Mouse (Mus musculus) neural tube, embryonic 12.5 days (tissue): ENCODE results near the gene LTO1. TPM values are rescaled to one million over a fixed set of nuclear protein-coding genes. Genes with fewer than 3 reads are reported as not detected.
"Not testable (repeated sequence)": the region's sequence is repeated elsewhere in the genome, so short reads cannot be mapped to it uniquely, and the experiment has no call there.

Source experiments
- ATAC-seq: fragments of 200-750 bp; cut with Nextera tagmentation; 2 replicates; pipeline ENCODE4 v1.8.0; 2017; ENCODE audit warnings: low read depth, mild to moderate bottlenecking, moderate TSS enrichment, moderate library complexity; ENCODE audit not compliant: low FRiP score
- H3K27ac ChIP-seq: fragments of 300-500 bp; sonication (generic); 2 replicates; pipeline ENCODE4 v1.5.1; 2016
- H3K27me3 ChIP-seq: fragments of 300-500 bp; sonication (generic); replicated peaks from 2 replicates; pipeline ENCODE4 v1.6.1; 2016; ENCODE audit warnings: mild to moderate bottlenecking
- H3K36me3 ChIP-seq: fragments of 300-500 bp; sonication (generic); 2 replicates; pipeline ENCODE4 v1.6.1; 2016; ENCODE audit warnings: mild to moderate bottlenecking
- H3K4me1 ChIP-seq: fragments of 300-500 bp; sonication (generic); 2 replicates; pipeline ENCODE4 v1.6.1; 2016
- H3K4me2 ChIP-seq: fragments of 300-500 bp; sonication (generic); replicated peaks from 2 replicates; pipeline ENCODE4 v1.6.1; 2016; ENCODE audit warnings: mild to moderate bottlenecking
- H3K4me3 ChIP-seq: fragments of 300-500 bp; sonication (generic); 2 replicates; pipeline ENCODE4 v1.5.1; 2016
- H3K9ac ChIP-seq: fragments of 300-500 bp; sonication (generic); 2 replicates; pipeline ENCODE4 v1.6.1; 2016; ENCODE audit warnings: mild to moderate bottlenecking
- H3K9me3 ChIP-seq: fragments of 300-500 bp; sonication (generic); 2 replicates; pipeline ENCODE4 v1.6.1; 2016; ENCODE audit warnings: mild to moderate bottlenecking
- WGBS: fragments of 180-500 bp; shearing (Covaris S2); methylation state at CpG from one replicate; pipeline ENCODE4 v1.1.7; 2016; 5-methylcytosine and 5-hydroxymethylcytosine counted together
- polyA plus RNA-seq: library from polyadenylated mRNA; unstranded; fragments of >200 nt; fragmentation: Nextera tagmentation; extraction: Ambion mirVana; gene quantifications from 2 replicates; pipeline ENCODE4 v1.2.1, GENCODE M21; 2016

LTO1 gene
- 34.6 and 36.7 TPM in 2 replicates for polyA plus RNA-seq

DNA sequence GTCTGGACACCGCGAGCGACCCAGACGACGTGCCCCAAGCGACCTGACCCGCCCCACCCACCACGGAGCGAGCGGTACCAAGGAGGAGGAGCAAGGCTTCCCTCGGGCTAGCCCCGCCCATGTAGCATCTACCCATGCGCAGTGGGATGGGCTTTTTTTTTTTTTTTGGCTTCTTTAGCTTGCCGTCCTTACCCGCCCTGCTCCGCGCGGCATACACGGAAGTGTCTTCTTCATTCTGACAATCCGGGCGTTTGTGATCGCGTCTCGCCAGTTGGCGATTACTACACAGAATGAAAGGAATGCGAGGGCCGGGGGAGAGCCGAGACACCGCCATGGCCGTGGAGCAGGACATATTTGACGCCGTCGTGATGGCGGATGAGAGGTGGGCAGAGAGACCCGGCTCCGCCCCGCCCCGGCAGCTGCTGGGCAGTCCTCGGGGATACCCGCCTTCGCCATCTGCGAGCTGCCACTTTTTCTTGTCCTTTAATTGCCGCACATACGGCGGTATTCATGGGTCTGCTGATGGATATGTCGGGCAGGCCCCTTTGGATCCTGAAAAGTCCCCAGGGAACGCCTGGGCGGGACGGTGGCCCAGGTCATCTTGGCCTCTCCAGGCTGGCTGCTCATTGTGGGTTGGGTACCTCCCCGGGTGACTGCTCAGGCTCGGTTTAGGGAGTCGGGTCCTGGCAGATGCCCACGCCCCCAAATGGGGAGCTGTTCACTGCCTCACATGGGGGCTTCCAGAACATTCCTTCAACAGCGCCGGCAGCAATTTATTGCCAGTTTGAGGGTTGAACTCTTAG, at the start of gene LTO1:
Gene LTO1, plus strand, starts transcription at position 153 of the 803 bp plus-strand sequence.
- Histone ChIP-seq H3K9ac (peak within 1 kb of the TSS; percentile 78), H3K4me1 (peaks cover 10% of the 10 kb centered on the region), H3K4me2 (peak within 1 kb of the TSS; percentile 95), H3K27me3 (no peaks in the 10 kb centered on the region), H3K36me3 (peaks cover 28% of the 10 kb centered on the region), H3K9me3 (no peaks in the 10 kb centered on the region), H3K27ac (peak within 1 kb of the TSS; percentile 79), H3K4me3 (peak within 1 kb of the TSS; percentile 79)
- WGBS, result 1% methylated on average over 55 of the region's 55 CpGs
- ATAC-seq, result peak; percentile 90

DNA sequence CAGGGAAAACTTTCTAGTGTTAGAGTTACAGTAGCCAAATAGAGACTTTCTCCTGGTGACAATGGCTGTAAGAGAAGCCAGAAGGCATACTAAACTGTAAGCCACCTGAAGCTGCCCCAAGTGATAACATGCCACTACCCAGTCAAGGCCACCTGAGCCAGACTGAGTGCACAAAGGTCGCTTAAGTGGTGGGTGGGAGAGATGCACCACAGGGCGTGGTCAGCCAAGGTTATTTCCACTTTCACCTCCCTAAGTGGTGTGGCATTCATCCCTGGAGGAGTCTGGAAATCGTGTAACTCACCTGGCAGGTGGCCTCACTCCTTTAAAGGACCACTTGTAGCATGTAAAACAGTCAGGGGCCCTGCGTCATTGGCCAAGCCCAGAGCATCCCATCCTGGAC, 47.7 kb upstream of the LTO1 start:
- 75% methylated on average over 4 of the region's 4 CpGs for WGBS
- Histone ChIP-seq H3K9ac (no peak overlapping the region), H3K4me2 (no peak overlapping the region), H3K9me3 (no peaks in the 10 kb centered on the region), H3K4me3 (no peak overlapping the region), H3K36me3 (no peaks in the 10 kb centered on the region), H3K27ac (no peak overlapping the region), H3K27me3 (peaks cover 42% of the 10 kb centered on the region), H3K4me1 (0 out of 2 replicates have a peak, but pooled peaks cover 2% of the 10 kb centered on the region)
- ATAC-seq, result no peak

DNA sequence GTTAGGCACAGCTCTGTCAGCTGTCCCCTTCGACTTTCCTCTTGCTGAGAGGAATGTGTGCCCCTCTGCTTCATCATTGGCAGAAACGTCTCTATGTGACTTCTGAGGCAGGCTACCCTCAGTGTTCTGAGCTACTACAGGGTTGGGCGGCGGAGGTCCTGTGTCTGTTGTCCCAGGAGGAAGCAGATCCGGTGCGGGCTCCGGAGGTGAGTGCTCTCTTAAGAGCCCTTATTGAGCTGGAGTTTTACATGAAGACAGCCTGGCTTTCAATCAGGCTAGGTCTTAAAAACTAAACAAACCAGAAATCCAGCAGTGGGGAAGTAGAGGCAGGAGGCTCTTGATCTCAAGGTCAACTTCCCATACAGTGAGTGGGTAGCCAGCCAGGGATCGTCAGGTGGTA, 47.3 kb upstream of the LTO1 start:
- ATAC-seq, result no peak
- Histone ChIP-seq H3K9ac (no peak overlapping the region), H3K4me1 (no peaks in the 10 kb centered on the region), H3K27me3 (peaks cover 37% of the 10 kb centered on the region), H3K36me3 (no peaks in the 10 kb centered on the region), H3K4me3 (no peak overlapping the region), H3K27ac (no peak overlapping the region), H3K4me2 (no peak overlapping the region), H3K9me3 (no peaks in the 10 kb centered on the region)
- WGBS, result 83% methylated on average over 8 of the region's 8 CpGs

GRCm38 (mm10) chr7:144872420-144872819, 42.5 kb upstream of the LTO1 start:
- WGBS, result 67% methylated on average over 4 of the region's 4 CpGs
- Histone ChIP-seq H3K9me3 (no peaks in the 10 kb centered on the region), H3K36me3 (no peaks in the 10 kb centered on the region), H3K9ac (no peak overlapping the region), H3K4me1 (no peaks in the 10 kb centered on the region), H3K27me3 (no peaks in the 10 kb centered on the region; the same call in 1 of the 2 replicates), H3K27ac (no peak overlapping the region), H3K4me2 (no peak overlapping the region), H3K4me3 (no peak overlapping the region)
- ATAC-seq, result no peak

- Histone ChIP-seq H3K36me3 (no peaks in the 10 kb centered on the region), H3K4me1 (no peaks in the 10 kb centered on the region), H3K4me3 (no peak overlapping the region), H3K9me3 (no peaks in the 10 kb centered on the region), H3K4me2 (no peak overlapping the region), H3K9ac (no peak overlapping the region), H3K27me3 (no peaks in the 10 kb centered on the region; the same call in 1 of the 2 replicates), H3K27ac (no peak overlapping the region)
- 71% methylated on average over 4 of the region's 4 CpGs for WGBS
- ATAC-seq, result no peak
Observed at GRCm38 (mm10) chr7:144873160-144873559, 41.7 kb upstream of the LTO1 start.

GRCm38 (mm10) chr7:144874226-144874625, 40.7 kb upstream of the LTO1 start:
- H3K9me3 ChIP-seq, result no peaks in the 10 kb centered on the region
- H3K4me1 ChIP-seq, result no peaks in the 10 kb centered on the region

DNA sequence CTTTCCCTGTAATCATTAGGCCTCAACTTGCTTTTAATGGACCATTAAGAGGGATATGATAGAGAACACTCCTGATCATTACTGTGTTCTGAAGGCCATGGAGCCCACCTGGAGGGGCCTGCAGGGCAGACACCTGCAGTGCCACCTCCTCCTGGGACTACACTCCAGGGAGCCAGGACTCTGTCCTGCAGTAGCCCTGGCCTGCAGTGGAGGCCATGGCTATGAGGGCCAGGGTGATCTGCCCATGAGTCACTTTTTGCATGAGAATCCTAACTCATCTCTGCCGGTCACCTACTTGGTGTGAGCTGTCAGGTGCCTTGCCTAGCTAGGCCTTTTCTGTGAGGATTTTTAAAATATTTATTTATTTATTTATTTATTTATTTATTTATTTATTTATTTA, 36.5 kb upstream of the LTO1 start:
- Histone ChIP-seq H3K9ac (no peak overlapping the region), H3K36me3 (no peaks in the 10 kb centered on the region), H3K27ac (no peak overlapping the region), H3K4me1 (no peaks in the 10 kb centered on the region), H3K27me3 (no peaks in the 10 kb centered on the region; the same call in 1 of the 2 replicates), H3K4me3 (no peak overlapping the region), H3K4me2 (no peak overlapping the region), H3K9me3 (no peaks in the 10 kb centered on the region)
- ATAC-seq, result no peak
- WGBS, result 94% methylated on average over 1 of the region's 1 CpGs

More at GRCm38 (mm10) chr7:144874226-144874625, 40.7 kb upstream of the LTO1 start:
- H3K27me3 ChIP-seq, result no peaks in the 10 kb centered on the region; the same call in 1 of the 2 replicates
- H3K9ac ChIP-seq, result no peak overlapping the region
- H3K4me3 ChIP-seq, result no peak overlapping the region
- no peak for ATAC-seq
- no peak overlapping the region for H3K4me2 ChIP-seq
- H3K27ac ChIP-seq, result no peak overlapping the region
- 72% methylated on average over 4 of the region's 4 CpGs for WGBS
- H3K36me3 ChIP-seq, result no peaks in the 10 kb centered on the region

DNA sequence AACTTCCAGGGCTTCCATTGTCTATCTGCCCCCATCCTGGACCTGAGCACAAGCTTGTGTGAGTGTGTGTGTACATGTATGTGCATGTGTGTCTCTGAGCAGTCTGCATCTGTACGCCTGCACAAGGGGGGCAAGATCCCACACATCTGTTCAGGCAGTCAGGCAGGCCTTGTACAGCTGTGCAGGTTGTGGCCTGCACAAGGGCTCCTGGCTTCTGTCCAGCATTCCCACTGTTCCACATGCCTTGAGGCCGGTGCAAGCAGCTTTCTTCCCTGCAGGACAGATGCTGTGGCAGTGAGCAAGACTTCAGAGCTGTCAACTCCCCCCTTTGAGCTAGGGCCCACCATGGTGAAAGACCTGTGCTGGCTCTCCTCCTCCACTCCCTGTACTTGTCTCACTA, 31.8 kb upstream of the LTO1 start:
- Histone ChIP-seq H3K36me3 (no peaks in the 10 kb centered on the region), H3K27ac (no peak overlapping the region), H3K4me1 (no peaks in the 10 kb centered on the region), H3K4me3 (no peak overlapping the region), H3K9ac (no peak overlapping the region), H3K9me3 (no peaks in the 10 kb centered on the region), H3K27me3 (no peaks in the 10 kb centered on the region; the same call in 1 of the 2 replicates), H3K4me2 (no peak overlapping the region)
- ATAC-seq, result no peak
- WGBS, result 48% methylated on average over 2 of the region's 2 CpGs

- Histone ChIP-seq H3K4me3 (no peak overlapping the region), H3K4me2 (no peak overlapping the region), H3K27me3 (0 out of 2 replicates have a peak, but pooled peaks cover 3% of the 10 kb centered on the region), H3K4me1 (no peaks in the 10 kb centered on the region), H3K27ac (no peak overlapping the region), H3K36me3 (no peaks in the 10 kb centered on the region), H3K9me3 (no peaks in the 10 kb centered on the region), H3K9ac (no peak overlapping the region)
- no peak for ATAC-seq
- WGBS, result 86% methylated on average over 2 of the region's 2 CpGs
Observed at GRCm38 (mm10) chr7:144887672-144888071, 27.2 kb upstream of the LTO1 start.

DNA sequence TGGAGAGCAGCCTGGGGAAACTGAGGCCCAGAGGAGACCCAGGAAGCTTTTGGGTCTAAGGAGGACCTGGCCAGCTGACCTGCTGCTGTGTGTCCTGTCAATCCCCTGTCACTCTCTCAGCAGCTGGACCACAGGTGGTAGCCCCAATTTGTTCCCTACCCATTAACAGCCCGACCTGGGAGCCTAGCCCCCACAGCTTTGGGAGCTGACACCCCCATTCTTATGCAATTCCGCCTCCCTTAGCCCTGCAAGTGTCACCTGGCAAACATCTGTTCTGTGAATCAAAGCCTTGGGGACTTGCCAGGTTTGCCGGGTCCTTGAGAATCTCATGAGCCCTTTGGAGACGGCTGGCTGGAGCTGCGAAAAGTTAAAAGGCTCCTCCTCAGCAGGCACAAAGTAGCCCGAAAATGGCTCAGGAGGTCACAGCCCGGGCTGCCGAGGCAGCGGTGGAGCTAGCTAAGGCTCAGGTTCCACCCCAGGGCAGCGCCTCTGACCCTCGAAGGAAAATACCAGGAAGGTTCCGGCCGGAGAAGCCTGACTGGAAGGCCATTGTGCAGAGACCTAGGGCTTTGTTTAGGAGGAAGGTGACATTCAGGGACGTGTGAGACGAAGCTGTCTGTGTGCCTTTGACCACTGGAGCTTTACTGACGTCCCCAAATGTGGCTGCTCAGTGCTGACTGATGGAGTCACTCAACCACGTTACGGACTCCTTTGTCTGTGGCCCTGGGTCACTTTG, 26.2 kb upstream of the LTO1 start:
- H3K27me3 ChIP-seq, result 0 out of 2 replicates have a peak, but pooled peaks cover 3% of the 10 kb centered on the region
- H3K27ac ChIP-seq, result no peak overlapping the region
- no peak overlapping the region for H3K9ac ChIP-seq
- no peaks in the 10 kb centered on the region for H3K4me1 ChIP-seq
- 9% methylated on average over 18 of the region's 18 CpGs for WGBS
- H3K36me3 ChIP-seq, result no peaks in the 10 kb centered on the region
- ATAC-seq, result no peak
- no peak overlapping the region for H3K4me2 ChIP-seq
- H3K9me3 ChIP-seq, result no peaks in the 10 kb centered on the region
- H3K4me3 ChIP-seq, result no peak overlapping the region

GRCm38 (mm10) chr7:144890661-144891060, 24.2 kb upstream of the LTO1 start:
- 86% methylated on average over 1 of the region's 1 CpGs for WGBS
- H3K27me3 ChIP-seq, H3K4me3 ChIP-seq, H3K9me3 ChIP-seq, H3K9ac ChIP-seq, ATAC-seq, H3K4me2 ChIP-seq, H3K27ac ChIP-seq, H3K36me3 ChIP-seq: not testable (repeated sequence)
- H3K4me1 ChIP-seq, result peaks cover 12% of the 10 kb centered on the region

DNA sequence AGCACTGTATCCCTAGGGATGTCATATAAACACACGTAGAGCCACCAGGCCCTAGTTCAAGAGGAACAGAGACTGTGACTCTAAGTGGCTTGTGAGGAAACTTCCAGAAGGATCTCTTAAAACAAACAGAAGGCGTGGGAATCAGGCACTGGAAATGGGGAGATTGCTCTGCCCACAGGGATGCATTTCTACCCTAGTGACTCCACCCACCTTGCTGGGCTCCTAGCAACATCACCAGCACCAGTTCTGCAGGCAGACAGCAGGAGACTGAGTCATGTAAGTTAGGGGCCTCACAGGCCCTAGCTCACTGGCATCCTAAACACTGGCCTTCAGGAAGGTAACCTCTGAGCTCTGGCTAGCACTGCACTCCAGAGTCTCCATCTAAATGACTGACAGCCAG, 23.0 kb upstream of the LTO1 start:
- no peaks in the 10 kb centered on the region for H3K9me3 ChIP-seq
- no peak overlapping the region for H3K4me3 ChIP-seq
- H3K27ac ChIP-seq, result no peak overlapping the region
- H3K4me2 ChIP-seq, result no peak overlapping the region
- H3K36me3 ChIP-seq, result no peaks in the 10 kb centered on the region
- H3K4me1 ChIP-seq, result peaks cover 24% of the 10 kb centered on the region
- ATAC-seq, result no peak
- no peak overlapping the region for H3K9ac ChIP-seq
- 84% methylated on average over 2 of the region's 2 CpGs for WGBS
- peaks cover 20% of the 10 kb centered on the region for H3K27me3 ChIP-seq
